Comparison of ENCODE assay signal across 8 mouse cellular contexts in the genomic region with DNA sequence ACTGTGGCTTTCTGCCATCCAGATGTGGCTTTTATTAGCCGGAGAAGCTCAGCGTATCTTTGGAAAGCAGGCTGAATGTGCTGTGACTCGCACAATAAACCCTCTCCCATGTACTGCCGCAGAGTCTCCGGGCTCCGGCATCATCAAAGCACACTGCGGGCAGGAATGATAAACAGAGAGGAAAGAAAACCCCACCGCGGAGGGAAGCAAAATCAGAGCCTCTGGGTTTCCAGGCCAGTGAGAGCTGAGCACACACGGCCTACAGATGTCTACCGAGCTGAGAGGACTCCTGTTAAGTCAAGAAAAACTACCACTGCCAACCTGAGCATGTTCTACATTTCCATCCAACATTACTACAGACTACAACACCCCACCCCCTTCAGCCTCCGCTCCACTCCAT. TPM values are rescaled to one million over a fixed set of nuclear protein-coding genes. Genes with fewer than 3 reads are reported as not detected.
DNase-seq lines count a peak whose midpoint lies in the region; ATAC-seq and TF ChIP-seq lines count a peak whose summit lies in the region.

No protein-coding gene starts in this region.

- peak overlapping the region; percentile 65 for H3K4me3 ChIP-seq in E14TG2a.4 (replicated peaks; ENCODE audit: low read length)
- no peak overlapping the region; a peak in 1 of 4 replicates for H3K4me3 ChIP-seq in liver, embryonic 14.5 days (ENCODE audit: insufficient read depth in 1 of 2, low read depth in 2 of 2, low read length in 2 of 2)

- WGBS in liver, embryonic 14.5 days (ENCODE audit: insufficient replicate concordance): 55% methylated on average over 12 of the region's 12 CpGs

- no peak overlapping the region for H3K9ac ChIP-seq in liver, embryonic 14.5 days (replicated peaks)

- peaks cover 72% of the 10 kb centered on the region for H3K36me3 ChIP-seq in E14TG2a.4 (ENCODE audit: insufficient read depth, low read length)
- no peaks in the 10 kb centered on the region; the same call in 1 of the 2 replicates for H3K36me3 ChIP-seq in liver, embryonic 14.5 days (replicated peaks; ENCODE audit: control insufficient read depth, insufficient read depth, low read depth)

- peaks cover 92% of the 10 kb centered on the region for H3K4me1 ChIP-seq in E14TG2a.4 (replicated peaks; ENCODE audit: low read depth, low read length)
- H3K4me1 ChIP-seq in liver, embryonic 14.5 days (replicated peaks; ENCODE audit: control insufficient read depth in 2 of 2, insufficient read depth in 2 of 2, low read length in 1 of 2): peaks cover 2 to 25% of the 10 kb centered on the region in 2 experiments; a peak in 2 of 4 replicates

- H3K9me3 ChIP-seq in E14TG2a.4 (ENCODE audit: low read length): peaks cover 13% of the 10 kb centered on the region; the same call in 1 of the 2 replicates
- H3K9me3 ChIP-seq in liver, embryonic 14.5 days (ENCODE audit: control insufficient read depth, low read length): no peaks in the 10 kb centered on the region

- TF ChIP-seq EP300 in liver, embryonic 14.5 days (IDR thresholded peaks at IDR 0.05; ENCODE audit: low read depth): no peak

- H3K27ac ChIP-seq in liver, embryonic 14.5 days: no peak overlapping the region

- peak overlapping the region; percentile 90 for H3K4me2 ChIP-seq in liver, embryonic 14.5 days (ENCODE audit: low read depth)

- no peak for ATAC-seq in liver, embryonic 14.5 days (ENCODE audit: insufficient read depth)

- TF ChIP-seq CTCF in E14TG2a.4 (conservative IDR thresholded peaks at IDR 0.05; ENCODE audit: low read length): no peak
- no peak for TF ChIP-seq CTCF in liver, embryonic 14.5 days (IDR thresholded peaks at IDR 0.05; ENCODE audit: low read depth)

- DNase-seq in cerebellum, adult 9-10 months: peak; percentile 13
- no peak for DNase-seq in cerebellum, adult 11 months
- peak; percentile 43 for DNase-seq in forelimb bud, embryonic 11.5 days (ENCODE audit: low read depth, low spot score)
- DNase-seq in liver, embryonic 14.5 days (ENCODE audit: low read depth in 3 of 3, low spot score in 3 of 3): no peak
- no peak for DNase-seq in spleen, postnatal 14 days (ENCODE audit: low spot score in 2 of 2)
- DNase-seq in urinary bladder, adult 18-20 months (ENCODE audit: low spot score in 2 of 2): no peak
- DNase-seq in thymus, postnatal 36 days: no peak

- H3K27me3 ChIP-seq in E14TG2a.4 (ENCODE audit: insufficient read depth, low read length): peaks cover 32% of the 10 kb centered on the region
- H3K27me3 ChIP-seq in liver, embryonic 14.5 days (ENCODE audit: control insufficient read depth, insufficient read depth, low read length): no peaks in the 10 kb centered on the region

RNA-seq across cellular contexts. Expression of a gene that starts 5.0 kb away (rescaled TPM):
- polyA plus RNA-seq in liver, embryonic 14.5 days (2012; rRNA removed): 3.0 and 3.8 TPM in 2 replicates
- 5.9 and 6.2 TPM in 2 replicates for polyA plus RNA-seq in liver, embryonic 14.5 days (2014; fragmentation: Nextera tagmentation; extraction: Ambion mirVana)

RNA-seq across cellular contexts. Expression of a gene that starts 50.1 kb away (rescaled TPM):
- polyA plus RNA-seq in liver, embryonic 14.5 days (2012; rRNA removed): 0.06 TPM in 1 of 2 replicates, not detected in the other
- not detected in 2 replicates for polyA plus RNA-seq in liver, embryonic 14.5 days (2014; fragmentation: Nextera tagmentation; extraction: Ambion mirVana)

Comparison
In these comparisons a context has a peak if more than half of its experiments do, and no peak if none do; other contexts are left out.
1. DNase-seq: peak in cerebellum, adult 9-10 months (single experiment) and forelimb bud, embryonic 11.5 days (single experiment); none in cerebellum, adult 11 months (single experiment), liver, embryonic 14.5 days (0 of 3), spleen, postnatal 14 days (0 of 2), urinary bladder, adult 18-20 months (0 of 2) and thymus, postnatal 36 days (0 of 2).